ENCODE assay signal across 26 mouse cellular contexts in genomic region chr12:102607808-102608517, GRCm38 (mm10). TPM values are rescaled to one million over a fixed set of nuclear protein-coding genes. Genes with fewer than 3 reads are reported as not detected.
DNase-seq lines count a peak whose midpoint lies in the region; ATAC-seq lines count a peak whose summit lies in the region.
"Had no signal": no experiment of that assay in that cellular context is flagged by ENCODE, and none has a peak within 500 bp of the region (broad histone marks: within the 10 kb centered on the region; RNA-seq: fewer than 3 reads in every experiment).

No protein-coding gene starts in this region.

- no peak overlapping the region for H3K9ac ChIP-seq in neural tube, embryonic 14.5 days (replicated peaks; ENCODE audit: low read depth, low read length)
- H3K9ac ChIP-seq: embryonic facial prominence, embryonic 12.5 days; forebrain, embryonic 15.5 days; heart, embryonic 13.5 days; intestine, embryonic 15.5 days; liver, embryonic 12.5 days; liver, postnatal 0 days; midbrain, embryonic 12.5 days had no signal

- no peaks in the 10 kb centered on the region for H3K9me3 ChIP-seq in neural tube, embryonic 14.5 days (ENCODE audit: control insufficient read depth, low read length)
- H3K9me3 ChIP-seq: embryonic facial prominence, embryonic 12.5 days; forebrain, embryonic 15.5 days; heart, embryonic 13.5 days; hindbrain, embryonic 10.5 days; intestine, embryonic 15.5 days; liver, embryonic 12.5 days; megakaryocyte, embryonic 14.5 days; midbrain, embryonic 12.5 days had no signal

- no peak overlapping the region for H3K4me2 ChIP-seq in neural tube, embryonic 14.5 days (ENCODE audit: low read depth, low read length)
- H3K4me2 ChIP-seq: embryonic facial prominence, embryonic 12.5 days; forebrain, embryonic 15.5 days; heart, embryonic 13.5 days; intestine, embryonic 15.5 days; liver, embryonic 12.5 days; midbrain, embryonic 12.5 days had no signal

- 71% methylated on average over 11 of the region's 11 CpGs for WGBS in neural tube, embryonic 14.5 days

- 0 out of 2 replicates have a peak overlapping the region, but pooled peaks have one; percentile 10 for H3K27ac ChIP-seq in neural tube, embryonic 14.5 days (ENCODE audit: low read depth, low read length)
- H3K27ac ChIP-seq: embryonic facial prominence, embryonic 12.5 days; forebrain, embryonic 15.5 days; heart, adult 2 months; heart, embryonic 13.5 days; hindbrain, embryonic 10.5 days; hindbrain, postnatal 0 days; intestine, embryonic 15.5 days; liver, embryonic 12.5 days; midbrain, embryonic 12.5 days had no signal

- no peaks in the 10 kb centered on the region for H3K36me3 ChIP-seq in neural tube, embryonic 14.5 days (ENCODE audit: control insufficient read depth, insufficient read depth, low read length)
- H3K36me3 ChIP-seq: midbrain, embryonic 12.5 days had no signal

- no peaks in the 10 kb centered on the region for H3K27me3 ChIP-seq in neural tube, embryonic 14.5 days (ENCODE audit: control insufficient read depth, insufficient read depth, low read length)
- H3K27me3 ChIP-seq: embryonic facial prominence, embryonic 12.5 days; forebrain, embryonic 15.5 days; heart, embryonic 13.5 days; intestine, embryonic 15.5 days; liver, embryonic 12.5 days; megakaryocyte, embryonic 14.5 days; midbrain, embryonic 12.5 days had no signal

- ATAC-seq in neural tube, embryonic 14.5 days (ENCODE audit: low read depth): no peak
- ATAC-seq: forebrain, embryonic 15.5 days; hindbrain, postnatal 0 days; intestine, embryonic 15.5 days; liver, embryonic 12.5 days; liver, postnatal 0 days had no signal

- H3K4me3 ChIP-seq in neural tube, embryonic 14.5 days (ENCODE audit: low read depth, low read length): no peak overlapping the region
- H3K4me3 ChIP-seq: embryonic facial prominence, embryonic 12.5 days; forebrain, embryonic 15.5 days; heart, adult 2 months; heart, embryonic 13.5 days; hindbrain, embryonic 10.5 days; intestine, embryonic 15.5 days; liver, embryonic 12.5 days; megakaryocyte, embryonic 14.5 days; midbrain, embryonic 12.5 days had no signal

- peak; percentile 69 for DNase-seq in cerebellum, adult 11-12 months
- DNase-seq in cerebellum, adult 11 months: no peak
- DNase-seq in gastrocnemius, adult 18-20 months (ENCODE audit: low spot score): peak; percentile 44
- DNase-seq in gastrocnemius, postnatal 36 days: no peak
- no peak for DNase-seq in neural tube, embryonic 10.5 days (ENCODE audit: extremely low spot score, low spot score)
- DNase-seq in adrenal gland, adult 18-20 months (ENCODE audit: low spot score in 2 of 2): no peak
- no peak for DNase-seq in spleen, postnatal 14 days (ENCODE audit: low spot score in 2 of 2)
- DNase-seq: embryo, embryonic 11 days; heart, adult 2 months; kidney, adult 2 months; kidney, postnatal 4 days; left cerebral cortex, postnatal 4 days; liver, postnatal 0 days; right cerebral cortex, adult 18-20 months had no signal

- peaks cover 5% of the 10 kb centered on the region; the same call in 1 of the 2 replicates for H3K4me1 ChIP-seq in neural tube, embryonic 14.5 days (ENCODE audit: control insufficient read depth, insufficient read depth, low read length)

- intact Hi-C loops in gastrocnemius, postnatal 36 days (cut with DNase I): no loop called here

RNA-seq across cellular contexts. Expression of gene Chga, which starts 53.2 kb away (rescaled TPM):
- not detected for total RNA-seq in gastrocnemius, adult 18-20 months (2021)
- not detected for total RNA-seq in gastrocnemius, postnatal 36 days (2021)
- 126 and 150 TPM in 2 replicates for polyA plus RNA-seq in neural tube, embryonic 14.5 days (2014; fragmentation: Nextera tagmentation; extraction: Ambion mirVana)
- total RNA-seq in adrenal gland, adult 18-20 months (2021): 1,000 to 10,000 TPM; 1,717 to 1,814 TPM
- total RNA-seq: heart, adult 2 months; heart, postnatal 10 days; neutrophil, adult 5-6 weeks had no signal

Comparison
In these comparisons a context has a peak if more than half of its experiments do, and no peak if none do; other contexts are left out.
1. DNase-seq: peak in cerebellum, adult 11-12 months (single experiment) and gastrocnemius, adult 18-20 months (single experiment); none in cerebellum, adult 11 months (single experiment), gastrocnemius, postnatal 36 days (0 of 2), neural tube, embryonic 10.5 days (single experiment), adrenal gland, adult 18-20 months (0 of 2) and spleen, postnatal 14 days (0 of 2).
2. RNA of gene Chga, which starts 53.2 kb away (total RNA-seq): 1,717 to 1,814 TPM in adrenal gland, adult 18-20 months; not detected in gastrocnemius, postnatal 36 days and not detected in gastrocnemius, adult 18-20 months; every median in the first group is over 1,000 times any median in the second.